Mouse (Mus musculus): ENCODE data around the gene Fam213b. TPM values are rescaled to one million over a fixed set of nuclear protein-coding genes. Genes with fewer than 3 reads are reported as not detected.

Fam213b gene
- polyA plus RNA-seq, 1 experiment from 2014 or later, result 42.1 TPM

DNA sequence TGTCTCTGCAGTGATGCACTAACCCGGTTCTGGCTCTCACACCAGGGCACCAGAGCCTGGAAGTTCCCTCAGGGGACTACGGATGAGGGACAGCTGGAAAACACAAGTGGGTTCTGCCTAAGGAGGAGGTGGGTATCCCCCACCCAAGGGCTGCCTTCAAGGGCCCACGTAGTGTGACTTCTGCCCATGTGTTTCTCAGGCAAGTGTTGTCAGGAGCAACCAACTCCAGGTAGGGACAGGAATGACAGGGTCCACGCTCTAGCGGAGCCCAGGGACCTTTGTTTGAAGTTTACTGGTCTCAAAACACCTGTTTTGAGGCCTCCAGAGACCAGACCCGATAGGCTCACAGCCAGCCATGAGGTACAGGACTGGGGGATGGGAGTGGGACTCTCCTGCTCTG is 25.7 kb downstream of the Fam213b start:
- H3K27ac ChIP-seq (ENCODE audit: low read depth, low read length), result no peak overlapping the region
- H3K36me3 ChIP-seq (ENCODE audit: control insufficient read depth, insufficient read depth, low read length), result no peaks in the 10 kb centered on the region
- DNase-seq (ENCODE audit: low spot score), result no peak
- H3K4me1 ChIP-seq (ENCODE audit: control insufficient read depth, insufficient read depth, low read length), result no peaks in the 10 kb centered on the region
- H3K4me2 ChIP-seq (ENCODE audit: low read depth), result no peak overlapping the region
- ATAC-seq (ENCODE audit: insufficient read depth, low FRiP score, low TSS enrichment), result no peak
- WGBS, result 74% methylated on average over 6 of the region's 6 CpGs
- H3K9me3 ChIP-seq (ENCODE audit: control insufficient read depth, low read length), result no peaks in the 10 kb centered on the region
- H3K9ac ChIP-seq (ENCODE audit: low read length), result no peak overlapping the region
- H3K4me3 ChIP-seq (ENCODE audit: low read depth, low read length), result no peak overlapping the region
- 0 out of 2 replicates have a peak, but pooled peaks cover 4% of the 10 kb centered on the region for H3K27me3 ChIP-seq (ENCODE audit: control insufficient read depth, insufficient read depth, low read length)

DNA sequence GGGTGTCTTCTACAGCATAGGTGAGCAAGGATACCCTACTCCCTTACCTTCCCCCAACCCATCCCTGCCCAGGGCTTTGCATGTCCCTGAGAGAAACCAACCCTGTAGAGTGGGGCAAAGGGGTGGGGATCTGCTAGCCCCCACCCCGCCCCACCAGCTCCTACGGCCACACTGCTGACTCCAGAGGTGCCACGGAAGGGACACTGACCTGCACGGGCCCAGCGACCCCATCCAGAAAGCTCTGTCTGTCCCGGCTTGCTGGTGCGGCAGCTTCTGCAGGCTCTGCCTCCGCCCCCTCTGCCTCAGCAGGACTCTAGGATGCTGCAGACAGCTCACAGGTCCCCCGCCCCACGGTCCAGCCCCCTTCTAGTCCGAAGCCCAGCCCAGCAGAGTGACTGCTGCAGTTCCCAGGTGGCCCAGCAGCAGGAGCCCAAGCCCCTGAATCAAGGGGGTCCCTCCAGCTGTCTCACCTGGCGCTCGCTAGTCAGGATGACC is 27.1 kb downstream of the Fam213b start:
- Histone ChIP-seq H3K9ac (ENCODE audit: low read length) (no peak overlapping the region), H3K27ac (ENCODE audit: low read depth, low read length) (no peak overlapping the region), H3K4me1 (ENCODE audit: control insufficient read depth, insufficient read depth, low read length) (no peaks in the 10 kb centered on the region), H3K4me2 (ENCODE audit: low read depth) (peak overlapping the region; percentile 3; the same call in 1 of the 2 replicates), H3K27me3 (ENCODE audit: control insufficient read depth, insufficient read depth, low read length) (0 out of 2 replicates have a peak, but pooled peaks cover 4% of the 10 kb centered on the region), H3K4me3 (ENCODE audit: low read depth, low read length) (no peak overlapping the region), H3K9me3 (ENCODE audit: control insufficient read depth, low read length) (no peaks in the 10 kb centered on the region), H3K36me3 (ENCODE audit: control insufficient read depth, insufficient read depth, low read length) (no peaks in the 10 kb centered on the region)
- DNase-seq (ENCODE audit: low spot score), result peak; percentile 54
- 2% methylated on average over 13 of the region's 13 CpGs for WGBS
- ATAC-seq (ENCODE audit: insufficient read depth, low FRiP score, low TSS enrichment), result no peak

DNA sequence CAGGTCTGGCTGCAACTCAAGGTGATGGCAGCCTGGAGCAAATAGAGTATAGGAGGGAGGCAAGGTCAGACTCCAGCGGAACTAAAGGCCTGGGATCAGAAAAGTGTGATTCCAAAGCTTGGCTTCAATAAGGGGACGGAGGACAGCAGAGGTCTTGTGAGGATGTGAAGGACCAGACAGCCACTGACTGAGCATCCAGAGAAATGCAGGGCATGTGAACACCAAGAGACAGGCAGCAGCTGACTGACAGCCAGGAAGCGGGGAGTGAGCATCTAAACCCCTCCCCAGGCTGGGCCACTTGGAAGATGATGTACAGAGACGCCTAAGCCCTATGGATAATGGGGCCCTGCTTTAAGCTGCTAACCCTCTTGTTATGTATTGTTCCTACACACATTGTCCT is 28.2 kb downstream of the Fam213b start:
- Histone ChIP-seq H3K36me3 (ENCODE audit: control insufficient read depth, insufficient read depth, low read length) (no peaks in the 10 kb centered on the region), H3K4me3 (ENCODE audit: low read depth, low read length) (no peak overlapping the region), H3K27ac (ENCODE audit: low read depth, low read length) (no peak overlapping the region), H3K9me3 (ENCODE audit: control insufficient read depth, low read length) (no peaks in the 10 kb centered on the region), H3K9ac (ENCODE audit: low read length) (no peak overlapping the region), H3K4me1 (ENCODE audit: control insufficient read depth, insufficient read depth, low read length) (no peaks in the 10 kb centered on the region), H3K27me3 (ENCODE audit: control insufficient read depth, insufficient read depth, low read length) (0 out of 2 replicates have a peak, but pooled peaks cover 4% of the 10 kb centered on the region), H3K4me2 (ENCODE audit: low read depth) (no peak overlapping the region)
- ATAC-seq (ENCODE audit: insufficient read depth, low FRiP score, low TSS enrichment), result no peak
- no peak for DNase-seq (ENCODE audit: low spot score)
- 79% methylated on average over 4 of the region's 4 CpGs for WGBS

DNA sequence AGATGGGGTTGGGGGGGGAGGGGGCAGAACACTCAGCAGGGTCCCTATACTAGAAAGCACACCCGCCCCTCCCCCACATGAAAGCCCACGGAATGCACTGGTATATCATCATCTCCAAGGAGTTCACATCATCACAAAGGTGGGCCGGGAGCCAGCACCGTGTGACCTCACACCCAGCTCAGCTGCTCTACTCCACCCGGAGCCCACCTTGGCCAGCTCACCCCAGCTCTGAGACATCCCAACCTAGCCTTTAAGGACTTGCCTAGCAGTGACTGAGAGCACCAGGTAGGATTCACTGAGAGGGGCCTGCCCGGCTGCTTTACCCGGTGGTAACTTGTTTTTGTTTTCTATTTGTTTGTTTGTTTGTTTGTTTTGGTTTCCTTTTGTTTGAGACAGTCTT is 29.5 kb downstream of the Fam213b start, which contains the start of gene Mmel1:
Gene Mmel1 (plus strand): TSS at position 146 of the 400 bp plus-strand sequence.
- ATAC-seq (ENCODE audit: insufficient read depth, low FRiP score, low TSS enrichment), result no peak

DNA sequence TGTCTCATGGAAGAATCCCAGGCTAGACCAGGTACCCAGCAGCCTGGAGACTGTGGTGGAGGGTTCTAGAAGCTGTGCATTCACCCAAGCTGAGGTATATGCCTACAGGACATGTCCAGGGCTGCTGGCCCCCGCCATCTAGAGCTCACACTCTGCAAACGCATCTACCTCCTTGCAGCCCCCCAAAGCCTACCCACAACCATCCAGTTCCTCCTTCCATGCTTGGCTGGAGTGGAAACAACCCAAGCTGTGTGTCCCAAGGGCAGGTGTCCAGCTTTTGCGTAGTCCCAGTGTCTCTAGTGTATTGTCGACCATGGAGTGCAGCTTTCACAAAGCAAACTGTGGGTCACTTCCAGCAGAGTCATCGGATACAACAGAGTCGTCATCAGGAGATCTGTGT is 31.7 kb downstream of the Fam213b start:
- Histone ChIP-seq H3K9me3 (ENCODE audit: control insufficient read depth, low read length) (no peaks in the 10 kb centered on the region), H3K9ac (ENCODE audit: low read length) (no peak overlapping the region), H3K4me1 (ENCODE audit: control insufficient read depth, insufficient read depth, low read length) (peaks cover 7% of the 10 kb centered on the region), H3K4me3 (ENCODE audit: low read depth, low read length) (no peak overlapping the region), H3K36me3 (ENCODE audit: control insufficient read depth, insufficient read depth, low read length) (no peaks in the 10 kb centered on the region), H3K27ac (ENCODE audit: low read depth, low read length) (no peak overlapping the region), H3K4me2 (ENCODE audit: low read depth) (no peak overlapping the region), H3K27me3 (ENCODE audit: control insufficient read depth, insufficient read depth, low read length) (0 out of 2 replicates have a peak, but pooled peaks cover 4% of the 10 kb centered on the region)
- no peak for DNase-seq (ENCODE audit: low spot score)
- ATAC-seq (ENCODE audit: insufficient read depth, low FRiP score, low TSS enrichment), result no peak
- WGBS, result 84% methylated on average over 6 of the region's 6 CpGs

More for the DNA sequence above, 29.5 kb downstream of the Fam213b start, which contains the start of gene Mmel1:
- no peak within 1 kb of the TSS for H3K4me2 ChIP-seq (ENCODE audit: low read depth)
- no peak within 1 kb of the TSS for H3K9ac ChIP-seq (ENCODE audit: low read length)
- DNase-seq (ENCODE audit: low spot score), result no peak
- no peaks in the 10 kb centered on the region for H3K9me3 ChIP-seq (ENCODE audit: control insufficient read depth, low read length)
- H3K27ac ChIP-seq (ENCODE audit: low read depth, low read length), result no peak within 1 kb of the TSS
- 0 out of 2 replicates have a peak, but pooled peaks cover 4% of the 10 kb centered on the region for H3K27me3 ChIP-seq (ENCODE audit: control insufficient read depth, insufficient read depth, low read length)
- WGBS, result 87% methylated on average over 7 of the region's 7 CpGs
- H3K4me1 ChIP-seq (ENCODE audit: control insufficient read depth, insufficient read depth, low read length), result peaks cover 4% of the 10 kb centered on the region
- H3K36me3 ChIP-seq (ENCODE audit: control insufficient read depth, insufficient read depth, low read length), result no peaks in the 10 kb centered on the region
- no peak within 1 kb of the TSS for H3K4me3 ChIP-seq (ENCODE audit: low read depth, low read length)

DNA sequence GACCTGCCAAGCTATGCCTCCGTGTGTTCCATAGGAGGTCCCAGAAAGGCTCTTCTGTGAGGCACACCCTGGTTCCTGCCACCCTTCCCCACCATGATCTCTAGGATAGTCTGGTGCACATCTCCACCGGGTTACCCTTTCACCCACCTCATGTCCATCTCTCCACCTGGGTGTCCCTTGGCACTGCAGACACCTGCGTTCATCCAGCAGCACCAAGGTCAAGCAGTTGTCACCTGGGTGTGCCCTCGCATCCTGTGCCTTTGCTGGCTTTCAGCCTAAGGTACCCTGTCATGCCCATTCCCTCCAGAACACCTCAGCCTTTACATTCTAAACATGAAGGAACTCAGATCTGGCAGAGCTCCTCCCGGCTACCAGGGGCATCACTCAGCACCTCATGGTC is 32.5 kb downstream of the Fam213b start:
- ATAC-seq (ENCODE audit: insufficient read depth, low FRiP score, low TSS enrichment) (no peak), DNase-seq (ENCODE audit: low spot score) (no peak)
- Histone ChIP-seq H3K36me3 (ENCODE audit: control insufficient read depth, insufficient read depth, low read length) (no peaks in the 10 kb centered on the region), H3K4me3 (ENCODE audit: low read depth, low read length) (no peak overlapping the region), H3K9ac (ENCODE audit: low read length) (no peak overlapping the region), H3K4me1 (ENCODE audit: control insufficient read depth, insufficient read depth, low read length) (peaks cover 7% of the 10 kb centered on the region), H3K4me2 (ENCODE audit: low read depth) (no peak overlapping the region), H3K27ac (ENCODE audit: low read depth, low read length) (no peak overlapping the region), H3K9me3 (ENCODE audit: control insufficient read depth, low read length) (no peaks in the 10 kb centered on the region), H3K27me3 (ENCODE audit: control insufficient read depth, insufficient read depth, low read length) (0 out of 2 replicates have a peak, but pooled peaks cover 4% of the 10 kb centered on the region)
- WGBS, result 87% methylated on average over 5 of the region's 5 CpGs

DNA sequence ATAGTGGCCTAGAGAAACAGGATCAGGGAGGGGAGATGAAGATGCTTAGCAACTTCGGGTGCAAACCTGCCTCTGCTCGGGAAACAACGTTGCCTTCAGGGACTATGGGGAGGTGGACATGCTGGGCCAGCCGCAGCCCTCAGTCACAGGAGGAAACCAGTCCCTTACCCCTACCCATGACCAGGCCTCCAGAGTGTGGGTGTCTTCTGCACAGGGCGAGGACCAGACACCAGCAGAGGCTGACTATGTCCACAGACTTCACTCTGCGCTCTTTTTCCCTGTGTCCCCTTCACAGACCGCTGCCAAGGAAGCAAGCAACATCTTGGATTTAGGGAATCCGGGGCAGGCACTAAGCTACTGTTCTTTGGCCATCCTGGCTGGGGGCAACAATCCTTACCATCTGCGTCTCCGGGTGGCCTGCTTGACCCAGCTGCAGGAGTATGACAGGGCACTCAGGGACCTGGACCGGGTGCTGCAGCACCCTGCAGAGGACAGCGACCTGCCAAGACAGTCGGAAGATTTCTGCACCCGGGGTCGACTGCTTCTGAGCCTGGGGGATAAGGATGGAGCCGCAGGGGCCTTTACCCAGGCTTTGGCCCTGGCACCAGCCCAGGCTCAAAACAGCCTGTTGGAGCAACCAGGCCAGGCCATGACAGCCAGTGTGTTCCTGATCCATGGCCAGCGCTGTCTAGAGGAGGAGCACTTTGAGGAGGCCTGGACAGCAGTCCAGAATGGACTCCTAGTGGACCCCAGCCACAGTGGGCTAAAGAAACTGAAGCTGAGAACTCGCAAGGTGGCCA is 33.8 kb downstream of the Fam213b start:
- H3K4me2 ChIP-seq (ENCODE audit: low read depth), result peak overlapping the region; percentile 50; the same call in 1 of the 2 replicates
- no peaks in the 10 kb centered on the region for H3K9me3 ChIP-seq (ENCODE audit: control insufficient read depth, low read length)
- H3K27me3 ChIP-seq (ENCODE audit: control insufficient read depth, insufficient read depth, low read length), result 0 out of 2 replicates have a peak, but pooled peaks cover 2% of the 10 kb centered on the region
- peaks cover 7% of the 10 kb centered on the region for H3K4me1 ChIP-seq (ENCODE audit: control insufficient read depth, insufficient read depth, low read length)
- ATAC-seq (ENCODE audit: insufficient read depth, low FRiP score, low TSS enrichment), result no peak
- H3K27ac ChIP-seq (ENCODE audit: low read depth, low read length), result no peak overlapping the region
- H3K9ac ChIP-seq (ENCODE audit: low read length), result peak overlapping the region; percentile 55
- no peak for DNase-seq (ENCODE audit: low spot score)
- WGBS, result 85% methylated on average over 18 of the region's 18 CpGs
- H3K4me3 ChIP-seq (ENCODE audit: low read depth, low read length), result peak overlapping the region; percentile 35
- no peaks in the 10 kb centered on the region for H3K36me3 ChIP-seq (ENCODE audit: control insufficient read depth, insufficient read depth, low read length)

DNA sequence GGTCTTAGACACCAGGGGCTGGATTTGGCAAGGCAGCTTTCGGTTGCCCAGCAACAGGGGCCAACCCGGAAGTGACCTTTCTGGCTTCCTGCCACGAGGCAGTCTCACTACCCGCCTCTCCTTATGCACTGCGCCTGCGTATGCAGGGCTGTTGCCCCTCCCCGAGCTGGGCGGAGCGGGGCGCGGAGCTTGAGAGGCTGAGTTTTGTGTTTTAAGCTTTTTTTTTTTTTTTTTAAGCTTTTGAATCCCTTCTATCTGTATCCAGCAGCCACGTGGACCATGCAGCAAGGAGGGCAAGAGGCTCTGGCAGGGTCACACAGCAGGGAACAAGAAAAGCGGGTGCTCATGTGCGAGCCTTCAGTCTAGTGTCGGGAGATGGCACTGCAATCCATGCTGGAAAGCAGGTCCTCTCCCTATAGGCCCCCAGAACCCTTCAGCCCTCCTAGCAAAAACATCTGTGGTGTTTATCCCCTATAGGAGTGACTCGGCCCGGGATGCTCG is 34.6 kb downstream of the Fam213b start:
- peak; percentile 94 for DNase-seq (ENCODE audit: low spot score)
- Histone ChIP-seq H3K27ac (ENCODE audit: low read depth, low read length) (peak overlapping the region; percentile 70), H3K4me2 (ENCODE audit: low read depth) (peak overlapping the region; percentile 50), H3K9ac (ENCODE audit: low read length) (peak overlapping the region; percentile 55), H3K36me3 (ENCODE audit: control insufficient read depth, insufficient read depth, low read length) (no peaks in the 10 kb centered on the region), H3K4me1 (ENCODE audit: control insufficient read depth, insufficient read depth, low read length) (peaks cover 7% of the 10 kb centered on the region), H3K4me3 (ENCODE audit: low read depth, low read length) (peak overlapping the region; percentile 35), H3K9me3 (ENCODE audit: control insufficient read depth, low read length) (no peaks in the 10 kb centered on the region), H3K27me3 (ENCODE audit: control insufficient read depth, insufficient read depth, low read length) (0 out of 2 replicates have a peak, but pooled peaks cover 2% of the 10 kb centered on the region)
- WGBS, result 1% methylated on average over 18 of the region's 18 CpGs
- peak; percentile 89 for ATAC-seq (ENCODE audit: insufficient read depth, low FRiP score, low TSS enrichment)

Measured in neural tube, embryonic 11.5 days (tissue).